Mouse (Mus musculus) brain, embryonic 14.5 days (tissue): ENCODE results near the gene Ccdc148.

Experiments
- CTCF ChIP-seq: fragments of 200-500 bp; IDR thresholded peaks from 2 replicates; pipeline ENCODE4 v1.5.1; 2012; ENCODE audit warnings: inconsistent platforms, mild to moderate bottlenecking, moderate library complexity, borderline replicate concordance; ENCODE audit not compliant: insufficient read depth, insufficient read length; ENCODE audit errors: extremely low read depth
- POLR2A ChIP-seq: fragments of 200-500 bp; IDR thresholded peaks from 2 replicates; pipeline ENCODE4 v1.6.1; 2012; ENCODE audit warnings: mild to moderate bottlenecking, inconsistent platforms, borderline replicate concordance; ENCODE audit not compliant: poor library complexity, insufficient read depth, insufficient read length, severe bottlenecking; ENCODE audit errors: extremely low read depth

DNA sequence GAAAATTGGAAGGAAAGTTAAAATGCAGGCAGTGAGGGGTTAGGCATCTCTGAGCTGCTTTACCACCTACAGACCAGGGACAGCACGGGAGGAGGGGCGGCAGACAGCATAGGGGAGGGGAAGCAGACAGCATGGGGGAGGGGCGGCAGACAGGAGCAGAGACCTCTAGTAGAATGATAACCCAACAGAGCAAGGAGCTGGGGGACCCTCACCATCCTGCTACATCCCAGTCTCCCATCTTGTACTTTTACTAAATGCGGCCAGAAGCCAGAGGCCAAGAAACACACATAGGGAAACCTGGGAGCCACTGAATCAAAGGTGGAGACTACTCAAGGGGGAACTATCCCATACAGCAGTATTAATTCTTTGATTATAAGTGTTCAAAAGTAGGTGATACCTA is 242.1 kb downstream of the Ccdc148 start:
- TF ChIP-seq CTCF (no peak), POLR2A (no peak)
